Mouse (Mus musculus) urinary bladder, adult 18-20 months (tissue): ENCODE results near the gene Pip5k1b.

ENCODE experiments used
- DNase-seq, 2 experiments: peaks; one replicate each; pipeline ENCODE4 v3.0.0; 2022; ENCODE audit warnings: low spot score in 2 of 2, mixed read lengths in 2 of 2

Gene Pip5k1b

DNA sequence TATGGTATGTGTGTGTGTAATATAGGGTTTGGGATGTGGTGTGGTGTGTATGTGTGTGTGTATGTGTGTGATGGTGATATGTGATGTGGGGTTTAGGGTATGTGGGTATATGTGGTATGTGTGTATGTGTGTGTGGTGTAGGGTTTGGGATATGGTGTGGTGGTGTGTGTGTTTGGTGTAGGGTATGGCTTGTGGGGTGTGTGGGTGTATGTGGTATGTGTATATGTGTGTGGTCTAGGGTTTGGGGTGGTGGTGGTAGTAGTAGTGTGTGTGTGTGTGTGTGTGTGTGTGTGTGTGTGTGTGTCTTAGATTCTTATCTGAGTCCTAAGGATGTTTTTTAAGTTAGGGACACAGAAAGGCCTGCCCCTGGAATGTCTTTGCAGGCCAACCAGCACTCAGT is 37.3 kb downstream of the Pip5k1b start:
- no peak for DNase-seq

DNA sequence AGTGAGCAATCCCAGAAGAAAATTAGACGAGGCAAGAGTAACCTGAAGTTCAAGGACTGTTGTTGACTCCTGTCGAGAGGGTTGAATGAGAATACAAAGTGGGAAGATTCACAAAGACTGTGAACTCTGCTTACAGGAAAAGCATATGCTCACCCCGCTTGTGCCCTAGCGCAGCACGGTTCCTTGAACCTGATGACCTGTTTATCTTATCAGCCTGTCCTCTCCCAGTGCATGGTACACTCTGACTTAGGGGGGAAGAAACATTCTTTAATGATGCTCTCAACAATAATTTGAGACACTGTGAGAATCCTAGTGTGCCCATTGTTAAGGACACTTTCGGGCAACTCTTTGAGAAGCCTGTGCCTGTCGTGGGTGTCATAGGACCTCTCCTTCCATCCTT is 38.6 kb downstream of the Pip5k1b start:
- DNase-seq, result no peak

DNA sequence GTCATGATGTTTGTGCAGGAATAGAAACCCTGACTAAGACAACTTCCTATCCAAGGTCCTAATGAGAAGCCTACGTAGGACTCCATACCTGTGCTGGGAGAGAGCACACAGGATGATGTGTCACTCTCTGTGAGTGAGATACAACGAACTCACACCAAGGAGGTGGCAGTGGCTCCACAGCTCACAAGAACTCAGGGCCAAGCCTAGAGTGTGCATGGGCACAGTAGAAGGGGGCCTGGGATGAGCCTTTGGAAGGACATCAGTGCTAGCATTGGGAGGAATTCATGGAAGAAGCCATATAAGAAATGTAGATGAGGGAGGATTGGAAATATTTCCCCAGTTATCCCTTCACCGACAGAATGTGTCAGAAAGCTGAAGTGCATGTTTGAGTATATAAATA is 39.7 kb downstream of the Pip5k1b start:
- DNase-seq, result no peak

DNA sequence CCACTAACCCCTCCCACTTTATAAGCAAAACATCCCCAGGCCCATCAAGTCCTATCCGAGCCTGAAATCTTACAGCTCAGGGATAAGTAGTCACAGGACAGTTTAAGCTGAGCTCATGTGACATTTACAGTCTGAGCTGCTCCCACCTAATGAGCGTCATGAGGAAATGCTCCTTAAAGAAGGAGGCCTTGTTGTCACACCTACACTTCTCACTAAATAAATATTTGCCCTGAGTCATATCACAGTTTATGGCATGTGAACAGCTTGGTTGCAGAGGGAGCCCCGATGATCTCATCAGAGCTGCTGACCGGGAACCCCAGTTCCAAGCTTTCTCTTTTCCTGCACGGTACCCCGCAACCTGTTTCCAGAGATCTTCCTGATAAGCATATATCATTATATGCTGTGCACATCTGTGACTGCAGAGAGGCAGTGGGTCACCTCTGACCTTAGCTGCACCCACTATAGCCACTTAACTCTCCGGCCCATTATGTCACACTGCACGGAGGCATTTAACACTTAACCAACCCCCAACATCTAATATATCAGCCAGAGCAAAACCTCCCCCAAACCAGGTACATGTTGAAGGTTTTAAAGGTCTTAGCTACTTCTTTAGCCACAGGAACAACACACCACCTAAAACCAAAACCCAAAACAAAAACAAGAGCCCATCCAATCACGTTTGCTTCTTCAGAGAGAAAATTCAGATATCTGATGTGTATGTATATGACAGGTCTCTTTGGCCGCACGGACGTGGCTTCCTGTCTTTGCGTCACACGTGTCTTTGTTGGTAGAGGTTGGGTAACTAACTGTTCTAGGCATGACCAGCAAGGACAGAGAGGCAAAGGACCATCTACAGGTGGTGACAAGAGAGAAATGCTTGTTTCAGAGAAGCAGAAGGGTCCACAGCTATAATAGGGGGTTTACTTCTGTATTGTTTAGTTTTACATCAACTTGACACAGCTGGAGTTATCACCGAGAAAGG is 40.7 kb downstream of the Pip5k1b start:
- DNase-seq, result no peak

DNA sequence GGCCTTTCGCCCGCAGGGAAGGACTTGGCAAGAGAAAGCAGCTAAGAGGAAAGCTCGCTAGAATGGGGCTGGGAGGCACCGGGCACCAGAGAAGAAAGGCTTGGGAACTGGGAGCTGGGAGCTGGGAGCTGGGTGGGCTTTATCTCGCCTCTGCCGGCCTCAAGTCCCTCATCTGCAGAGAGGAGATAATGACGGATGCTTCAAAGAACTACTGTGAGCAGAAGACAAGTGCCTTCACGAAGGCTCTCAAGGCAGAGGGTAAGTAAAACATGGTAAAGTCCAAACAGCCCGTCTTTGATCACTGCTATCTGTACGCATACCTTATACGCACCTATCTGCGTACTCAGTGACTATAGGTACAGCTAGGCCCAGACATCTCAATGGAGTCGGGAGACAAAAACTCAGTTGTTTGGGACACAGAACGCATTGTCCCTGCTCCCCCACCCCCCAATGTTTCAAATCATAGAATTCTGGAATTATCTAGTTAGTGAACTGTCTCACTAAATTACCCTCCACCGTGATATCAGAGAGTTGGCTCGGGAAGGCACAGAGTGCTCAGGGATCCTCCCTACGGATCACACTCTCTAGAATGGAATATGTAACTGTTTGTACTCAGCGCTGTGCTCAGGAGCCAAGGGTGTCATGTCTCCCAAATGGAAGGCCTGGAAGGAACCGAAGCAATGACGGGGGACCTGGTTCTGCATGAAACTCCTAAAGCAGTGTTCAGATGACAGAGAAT is 42.4 kb downstream of the Pip5k1b start:
- DNase-seq, result no peak

DNA sequence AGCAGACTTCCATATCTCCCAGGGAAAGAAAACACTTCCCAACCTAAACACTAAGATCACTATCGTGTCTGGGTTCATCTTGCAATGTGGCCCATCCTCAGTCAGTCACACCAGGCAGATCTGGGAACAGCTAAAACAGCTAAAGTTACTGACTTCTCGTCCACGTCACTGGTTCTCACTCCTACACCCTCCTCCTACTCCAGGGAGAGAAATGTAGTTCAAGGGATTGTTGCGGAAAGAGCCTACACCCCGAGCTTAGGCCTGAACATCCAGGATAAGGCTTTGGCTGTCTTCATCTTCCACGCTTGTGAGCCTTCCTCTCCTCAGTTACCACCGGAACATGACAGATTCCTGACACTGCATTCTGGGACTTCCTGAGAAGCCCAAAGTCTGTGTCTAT is 43.7 kb downstream of the Pip5k1b start:
- DNase-seq, result no peak

DNA sequence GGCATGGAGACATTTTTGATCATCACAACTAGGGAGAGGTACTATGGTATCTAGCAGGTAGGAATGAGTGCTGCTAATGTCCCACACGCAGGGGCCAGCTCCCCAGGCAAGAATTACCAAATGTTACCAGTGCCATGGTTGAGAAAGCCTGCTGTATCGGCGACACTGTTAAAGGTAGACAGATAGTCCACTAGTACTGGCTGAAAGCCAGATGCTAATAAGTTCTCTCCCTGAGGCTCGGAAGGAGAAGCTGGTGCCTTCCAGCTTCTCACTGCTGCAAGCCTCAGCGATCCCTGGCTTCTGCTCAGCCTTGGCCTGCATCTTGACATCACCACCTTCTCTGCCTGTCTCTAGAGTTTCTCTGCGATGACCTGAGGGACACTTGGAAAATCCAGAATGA is 46.3 kb downstream of the Pip5k1b start:
- DNase-seq, result no peak

DNA sequence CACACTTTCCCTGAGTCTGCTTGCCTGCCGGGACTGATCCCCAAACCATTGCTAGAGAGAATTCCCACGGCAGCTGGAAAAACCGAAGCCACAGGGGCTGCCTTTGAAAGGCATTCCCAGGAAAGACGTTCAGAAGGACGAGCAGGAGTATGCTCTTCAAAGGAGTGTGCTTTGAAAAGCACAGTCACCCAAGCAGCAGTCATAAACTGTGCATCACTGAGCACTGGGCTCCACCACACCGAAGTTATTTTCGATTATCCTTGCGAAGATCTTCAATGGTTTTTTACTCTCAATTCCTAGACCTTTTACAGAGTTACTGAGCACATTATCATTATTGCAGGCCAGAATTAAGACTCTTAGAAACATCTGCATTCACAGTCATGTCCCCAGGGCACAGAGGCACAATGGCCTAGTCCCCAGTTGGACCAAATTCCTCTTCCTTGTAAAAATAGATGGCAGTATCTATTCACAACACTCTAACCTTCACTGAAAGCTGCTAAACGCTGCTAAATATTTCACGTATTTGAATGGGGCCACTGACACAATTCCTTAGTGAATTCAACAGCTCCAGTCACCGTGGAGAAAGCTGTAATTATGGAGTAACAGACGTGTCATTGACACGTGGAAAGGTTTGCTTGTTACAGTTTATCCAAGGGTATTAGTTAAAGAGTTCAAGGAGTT is 47.4 kb downstream of the Pip5k1b start:
- no peak for DNase-seq

DNA sequence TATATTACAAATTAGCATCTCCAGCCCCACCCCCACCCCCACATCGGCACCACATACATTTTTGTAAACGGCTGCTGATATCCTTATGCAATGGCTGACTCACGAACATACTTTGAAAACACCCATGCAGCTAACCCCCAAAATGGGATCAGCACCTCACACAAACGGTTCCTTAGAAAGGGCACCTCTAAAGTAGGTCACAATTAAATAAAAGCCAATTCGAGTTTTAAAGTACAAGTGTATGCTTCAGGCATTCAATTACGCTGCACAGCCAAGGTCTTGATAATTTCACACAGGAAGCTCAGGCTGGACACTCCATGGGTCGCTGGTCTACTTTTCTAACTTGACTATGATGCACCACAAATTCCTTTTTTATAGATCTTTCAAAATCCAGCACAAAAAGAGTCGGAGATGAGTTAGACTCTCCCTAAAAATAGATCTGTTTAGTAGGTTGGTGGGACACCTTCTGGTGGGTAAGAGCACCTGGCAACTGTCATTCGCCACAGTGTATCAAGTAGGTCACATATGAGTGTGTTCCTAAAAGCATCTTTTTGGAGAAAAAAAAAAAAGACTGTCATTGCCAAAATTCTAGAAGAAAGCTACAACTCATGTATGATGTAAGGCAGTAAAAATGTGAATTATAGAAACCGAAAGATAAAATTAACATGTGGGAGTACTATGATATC is 52.8 kb downstream of the Pip5k1b start:
- DNase-seq, result no peak

DNA sequence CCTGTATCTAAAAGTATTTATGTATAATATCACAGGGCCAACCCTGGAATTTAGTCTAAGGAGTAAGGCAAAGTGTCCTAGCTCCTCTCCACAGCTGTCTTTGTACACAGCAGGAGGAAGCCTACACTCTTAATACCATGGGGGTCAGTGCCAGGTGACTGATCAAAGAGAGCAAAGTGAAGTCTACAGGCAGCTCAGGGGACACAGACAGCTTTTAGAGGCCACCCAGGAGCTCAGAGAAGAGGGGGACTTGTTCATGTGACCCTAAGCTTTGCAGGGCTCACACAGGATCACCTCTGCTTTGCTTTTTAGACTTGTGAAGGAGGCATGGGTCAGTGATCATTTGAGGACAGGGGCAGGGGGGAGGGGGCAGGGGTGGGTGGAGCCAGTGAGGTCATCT is 54.1 kb downstream of the Pip5k1b start:
- no peak for DNase-seq

DNA sequence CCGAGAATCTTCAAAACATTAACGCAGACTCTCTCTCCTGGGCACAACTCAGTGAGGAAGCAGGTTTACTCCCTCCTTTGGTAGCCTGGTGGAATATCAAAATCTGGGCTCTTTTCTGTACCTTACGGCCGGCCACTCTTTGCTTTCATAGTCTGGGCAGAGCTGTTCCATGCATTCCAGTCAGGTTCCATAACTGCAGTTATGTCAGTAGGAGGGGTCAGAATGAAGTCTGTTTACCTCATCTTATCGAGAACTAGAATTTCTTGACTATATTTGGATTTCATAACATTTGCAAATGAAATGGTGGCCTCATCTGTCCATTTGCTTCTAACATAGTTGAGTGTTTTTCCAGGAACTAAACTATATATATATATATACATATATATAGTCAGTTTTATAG is 55.2 kb downstream of the Pip5k1b start:
- no peak for DNase-seq

DNA sequence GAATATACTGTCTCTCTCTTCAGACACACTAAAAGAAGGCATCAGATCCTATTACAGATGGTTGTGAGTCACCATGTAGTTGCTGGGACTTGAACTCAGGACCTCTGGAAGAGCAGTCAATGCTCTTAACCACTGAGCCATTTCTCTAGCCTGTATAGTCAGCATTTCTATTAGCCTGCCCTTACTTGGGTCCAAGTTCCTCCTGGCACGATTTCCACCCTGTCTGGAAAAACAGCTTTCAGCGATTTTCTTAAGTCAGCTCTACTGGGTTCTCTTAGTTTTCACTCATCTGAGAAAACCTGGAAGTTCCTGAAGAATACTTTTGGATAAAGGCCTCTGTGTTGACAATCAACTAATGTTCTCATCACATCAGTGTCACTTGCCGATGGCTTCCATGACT is 56.4 kb downstream of the Pip5k1b start:
- no peak for DNase-seq

DNA sequence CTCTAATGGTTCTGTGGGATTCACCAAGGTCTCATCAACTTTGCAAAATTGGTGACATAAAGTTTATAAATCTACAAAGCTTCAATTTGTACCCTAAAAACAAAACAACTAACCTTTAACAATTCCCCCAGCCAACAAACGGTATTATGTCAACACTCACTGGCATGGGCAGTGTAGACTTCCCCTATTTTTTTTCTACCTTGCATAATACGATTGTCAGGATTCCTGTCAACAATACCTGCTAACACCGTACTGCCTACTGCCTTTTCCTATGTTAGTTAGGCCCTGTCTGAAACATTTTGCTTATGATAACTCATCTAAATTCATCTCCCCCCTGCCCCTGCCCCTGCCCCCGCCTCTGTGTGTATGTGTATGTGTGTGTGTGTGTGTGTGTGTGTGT is 61.8 kb downstream of the Pip5k1b start:
- DNase-seq, result no peak

DNA sequence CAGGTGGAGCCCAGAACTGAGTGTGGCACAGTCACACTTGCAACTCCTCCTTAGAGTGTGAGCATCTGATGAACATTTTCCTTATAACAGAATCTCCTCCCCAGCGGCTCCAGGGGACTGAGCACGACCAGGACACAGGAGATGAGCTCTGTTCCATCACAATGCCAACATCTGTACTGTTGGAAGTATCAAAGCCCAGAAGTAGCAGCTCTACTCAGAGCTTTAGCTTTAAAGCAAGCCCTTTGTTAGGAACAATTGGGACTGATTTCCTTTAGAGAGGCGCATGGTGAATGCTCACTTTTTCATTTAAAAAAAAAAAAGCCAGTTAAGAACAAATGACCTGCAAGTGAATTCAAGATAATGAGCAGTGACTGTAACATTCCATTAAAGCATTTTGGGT is 63.8 kb downstream of the Pip5k1b start:
- no peak for DNase-seq

DNA sequence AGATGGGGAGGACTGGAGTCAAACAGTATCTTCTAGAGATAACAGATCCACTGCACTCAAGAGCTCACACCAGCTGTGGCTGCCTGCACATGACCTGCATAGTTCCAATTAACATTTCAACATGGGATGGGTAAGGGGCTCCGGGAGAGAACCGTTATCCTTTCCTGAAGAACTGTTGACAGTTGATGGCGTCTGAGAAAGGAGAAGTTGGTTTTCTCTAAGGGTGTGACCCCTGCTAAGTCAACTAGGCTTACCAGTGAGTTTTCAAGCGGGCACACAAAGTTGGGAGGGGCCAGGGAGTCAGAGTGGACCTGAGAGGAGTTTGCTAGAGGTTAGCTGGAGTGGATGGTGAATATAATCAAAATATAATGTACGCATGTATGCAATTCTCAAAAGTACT is 65.4 kb downstream of the Pip5k1b start:
- no peak for DNase-seq

DNA sequence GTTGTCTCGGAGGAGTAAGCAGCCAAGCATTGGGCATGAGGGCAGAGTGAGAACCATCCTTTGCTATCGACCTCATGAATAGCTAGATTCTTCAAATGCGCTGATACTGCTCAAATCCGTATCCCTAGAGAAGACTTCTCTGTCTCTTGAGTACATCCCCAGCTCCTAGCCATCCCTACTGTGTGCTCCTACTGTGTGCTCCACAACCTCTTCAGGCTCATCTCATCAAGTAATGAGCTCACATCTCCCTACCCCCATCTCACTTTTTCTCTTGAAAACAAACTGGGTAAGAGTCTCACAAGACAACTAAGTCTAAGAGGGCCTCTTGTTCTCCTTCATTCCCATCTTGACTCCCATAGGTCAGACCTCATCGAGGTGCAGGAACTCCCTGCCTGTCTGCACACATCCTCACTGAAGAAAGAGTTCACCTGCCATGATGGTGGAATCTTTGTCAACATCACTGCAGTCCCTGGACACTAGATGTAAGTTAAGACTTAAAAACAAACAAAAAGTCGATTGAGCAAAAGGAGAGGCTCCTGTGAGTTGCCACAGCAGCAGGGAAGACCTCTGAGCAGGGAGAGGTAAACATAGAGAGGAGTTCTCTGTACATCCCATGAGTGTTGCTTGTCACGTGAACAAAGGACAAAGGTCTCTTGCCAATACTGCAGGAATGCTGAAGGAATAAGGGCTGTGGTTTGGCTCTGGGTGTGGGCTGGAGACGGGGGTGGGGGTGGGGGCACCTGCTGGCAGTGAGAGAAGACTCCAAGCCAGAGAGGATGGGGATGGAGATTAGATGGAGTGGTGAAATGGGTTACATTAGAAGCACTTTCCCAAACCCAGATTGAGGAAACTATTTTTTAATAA is 69.0 kb downstream of the Pip5k1b start:
- no peak for DNase-seq

DNA sequence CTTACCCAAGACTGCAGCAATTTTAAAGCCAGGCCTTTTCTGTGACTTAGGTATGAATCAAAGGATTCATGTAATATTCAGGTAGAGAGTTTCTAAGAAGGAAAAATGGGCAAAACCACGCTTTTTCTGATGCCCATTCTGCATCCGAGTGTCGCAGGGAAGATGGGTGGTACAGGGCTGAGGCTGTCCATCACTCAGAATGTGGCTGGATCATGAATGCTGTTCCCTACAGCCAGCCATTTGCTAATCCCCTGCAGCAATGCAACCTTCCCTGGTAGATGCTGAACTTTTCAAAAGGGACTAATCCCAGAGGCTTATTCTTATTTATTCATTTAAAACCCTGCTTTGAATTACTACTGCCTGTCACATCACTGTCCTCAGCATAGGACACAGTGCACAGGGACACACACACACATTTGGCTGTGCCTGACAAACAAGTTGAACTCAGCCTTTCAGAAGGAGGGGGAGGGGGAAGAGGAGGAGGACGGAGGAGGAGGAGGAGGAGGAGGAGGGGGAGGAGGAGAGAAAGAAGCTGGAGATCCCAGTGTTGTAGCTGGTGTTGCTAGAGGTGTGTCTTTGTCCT is 71.0 kb downstream of the Pip5k1b start:
- no peak for DNase-seq

DNA sequence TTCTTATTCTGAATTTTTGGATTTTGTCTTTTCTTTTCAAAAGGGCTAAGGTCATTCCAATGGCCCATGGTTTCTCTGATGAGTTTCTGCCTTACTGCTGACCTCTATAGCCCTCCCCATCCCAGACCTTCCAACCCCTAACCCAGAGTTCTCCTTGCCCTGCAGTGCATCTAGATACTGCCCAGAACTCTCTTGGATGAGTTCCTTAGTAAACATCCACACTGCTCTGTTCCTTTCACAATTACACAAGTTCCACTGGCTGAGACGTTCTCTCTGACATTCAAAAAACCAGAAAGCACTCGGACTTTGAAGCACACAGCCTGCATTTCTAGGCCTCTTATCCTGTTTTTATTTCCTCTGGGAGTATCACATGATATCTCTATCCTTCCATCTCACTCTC is 74.8 kb downstream of the Pip5k1b start:
- DNase-seq, result no peak

DNA sequence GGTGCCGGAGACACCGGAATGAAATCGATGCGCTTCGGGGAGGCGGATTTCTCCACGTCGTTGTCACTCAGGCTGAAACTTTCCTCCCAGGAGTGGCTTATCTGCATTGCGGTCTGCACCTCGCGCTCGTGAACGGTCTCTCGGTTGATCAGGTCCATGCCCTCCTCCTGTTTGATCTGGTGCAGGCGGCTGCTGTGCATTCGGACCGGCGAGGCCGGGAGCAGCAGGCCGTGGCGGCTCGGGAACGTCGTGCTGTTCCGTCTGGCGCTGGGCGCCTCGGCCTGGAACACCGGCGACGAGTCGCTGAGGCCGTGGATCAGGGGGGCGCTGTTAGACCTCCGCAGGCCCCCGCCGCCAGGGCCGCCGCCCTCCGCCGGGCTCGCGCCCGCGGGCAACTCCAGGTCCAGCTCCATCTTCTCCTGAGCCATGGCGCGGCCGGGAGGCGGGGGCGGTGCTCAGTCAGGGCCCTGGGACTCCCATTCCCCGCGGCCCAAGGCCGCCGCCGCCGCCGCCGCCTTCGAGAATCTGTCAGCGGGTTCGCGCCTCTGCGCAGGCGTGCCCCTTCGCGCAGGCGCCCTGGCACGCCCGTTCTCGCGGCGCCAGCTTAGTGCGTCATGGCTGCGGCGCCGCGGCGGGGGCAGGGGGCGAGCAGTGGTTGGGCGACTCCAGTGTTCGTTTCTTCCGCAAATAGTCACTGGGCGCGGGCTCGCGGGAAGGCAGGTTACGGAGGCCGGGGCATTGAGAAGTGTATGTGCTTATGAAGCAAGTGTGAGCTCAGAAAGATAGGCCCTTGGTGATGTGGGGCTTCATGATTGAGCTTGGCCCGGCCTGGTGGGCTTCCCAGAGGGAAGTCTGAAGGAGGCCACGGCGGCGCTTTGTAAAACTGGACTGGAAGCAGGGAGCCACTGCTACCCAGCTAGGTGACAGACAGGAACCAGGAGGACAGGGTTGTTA is 78.5 kb downstream of the Pip5k1b start, which contains the start of gene Fam122a:
Gene Fam122a, minus strand, starts transcription at position 428 of the 954 bp plus-strand sequence.
- peak; percentile 84 to 86 for DNase-seq
